Mouse (Mus musculus) C2C12 (cell line): ENCODE results near the gene Cyb561d2.

ENCODE experiments used
- CEBPB ChIP-seq: IDR thresholded peaks from one replicate; pipeline ENCODE4 v1.6.1; 2011; ENCODE audit warnings: low read depth, mild to moderate bottlenecking, control low read depth, moderate library complexity
- CTCF ChIP-seq: IDR thresholded peaks from one replicate; pipeline ENCODE4 v1.5.1; 2011; ENCODE audit not compliant: control insufficient read depth, insufficient read depth, insufficient read length
- FOSL1 ChIP-seq: IDR thresholded peaks from one replicate; pipeline ENCODE4 v1.8.0; 2011; ENCODE audit warnings: mild to moderate bottlenecking, low read length; ENCODE audit not compliant: poor library complexity, insufficient read depth, severe bottlenecking
- MAX ChIP-seq: IDR thresholded peaks from one replicate; pipeline ENCODE4 v1.6.1; 2011; ENCODE audit warnings: mild to moderate bottlenecking, control low read depth
- MYOD1 ChIP-seq: IDR thresholded peaks from one replicate; pipeline ENCODE4 v1.6.1; 2011; ENCODE audit warnings: low read depth; ENCODE audit not compliant: control insufficient read depth, insufficient read length
- MYOG ChIP-seq: IDR thresholded peaks from one replicate; pipeline ENCODE4 v1.6.1; 2011; ENCODE audit not compliant: control insufficient read depth, insufficient read length; ENCODE audit errors: extremely low read depth
- USF1 ChIP-seq: IDR thresholded peaks from one replicate; pipeline ENCODE4 v1.6.1; 2011; ENCODE audit warnings: low read depth, mild to moderate bottlenecking, control low read depth, moderate library complexity

GRCm38 (mm10) chr9:107544196-107544700, 2.3 kb upstream of the Cyb561d2 start:
- no peak for TF ChIP-seq MAX
- no peak for TF ChIP-seq CTCF
- no peak for TF ChIP-seq CEBPB
- TF ChIP-seq USF1: no peak
- TF ChIP-seq MYOD1: no peak
- TF ChIP-seq FOSL1: no peak
- no peak for TF ChIP-seq MYOG
